Mouse (Mus musculus) CD8-positive naive resting alpha-beta T cell, adult 2 months (primary cell): ENCODE results near the gene Rad54l.

Experiments used
- DNase-seq, 2 experiments: peaks; one replicate each; pipeline ENCODE4 v3.0.0; 2022; ENCODE audit warnings: low read depth in 2 of 2, low spot score in 2 of 2

Gene Rad54l

DNA sequence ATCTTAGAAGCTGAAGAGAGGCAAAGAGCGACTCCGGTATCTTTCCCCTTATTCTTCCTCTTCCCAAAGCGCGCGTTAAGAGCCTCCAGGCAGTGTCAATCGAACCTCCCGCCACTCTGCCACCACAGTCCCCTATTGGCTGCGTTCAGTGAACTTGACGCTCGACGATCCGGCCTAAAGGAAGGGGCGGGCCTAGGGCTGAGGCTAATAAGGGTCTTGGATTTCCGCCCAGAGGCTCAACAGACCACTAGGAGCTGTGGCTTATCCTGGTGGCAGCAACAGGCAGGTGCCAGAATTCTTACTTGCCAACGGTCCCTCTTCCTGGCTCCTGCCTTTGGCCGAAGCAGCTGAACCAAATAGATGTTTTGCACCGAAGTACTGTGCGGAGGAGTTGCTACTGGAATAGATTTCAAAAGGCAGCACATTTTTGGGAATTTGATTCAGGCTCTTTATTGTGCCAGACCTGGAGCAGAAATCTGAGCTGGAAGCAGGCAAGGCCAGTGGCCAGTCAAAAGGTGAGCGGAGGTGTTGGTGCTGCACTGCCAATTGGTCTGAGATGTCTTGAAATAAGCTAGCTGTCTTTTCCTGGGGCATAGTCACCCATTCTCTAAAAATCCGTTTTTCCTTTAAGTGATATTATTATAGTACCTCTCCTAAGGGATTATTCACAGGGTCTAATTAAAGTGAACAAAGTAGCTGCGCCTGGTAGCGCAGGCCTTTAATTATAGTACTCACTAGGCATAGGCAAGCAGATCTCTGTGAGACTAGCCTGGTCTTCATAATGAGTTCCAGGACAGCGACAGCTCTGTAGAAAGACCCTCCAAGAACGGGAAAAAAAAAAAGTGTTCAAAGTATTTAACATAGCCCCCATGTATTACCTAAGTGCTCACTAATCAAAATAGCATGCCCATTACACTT lies at the start of gene Rad54l, which contains the start of gene Pomgnt1:
TSS of gene Rad54l (minus strand) at position 89 of the 918 bp plus-strand sequence.
TSS of gene Pomgnt1 (plus strand) at position 239 of the 918 bp plus-strand sequence.
- DNase-seq: peak; percentile 24 to 50

DNA sequence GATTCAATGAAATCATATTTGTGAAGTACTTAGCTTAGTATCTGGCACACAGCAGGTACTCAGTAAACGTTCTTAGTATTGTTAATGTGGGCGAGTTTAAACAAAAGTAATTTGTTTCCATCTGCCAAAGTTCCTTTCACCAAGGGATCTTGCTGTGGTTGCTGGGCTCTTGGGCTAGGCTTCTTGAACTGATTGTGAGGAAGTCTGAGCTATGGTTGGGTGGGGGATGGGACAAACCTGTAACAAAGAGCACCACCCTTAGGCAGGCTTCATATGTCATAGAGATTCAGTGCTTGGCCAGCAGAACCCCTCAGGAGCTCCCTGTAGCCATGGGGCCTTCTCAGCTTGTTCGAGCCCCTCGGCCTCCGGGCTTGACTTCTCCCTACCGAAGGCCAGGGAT lies 49.6 kb upstream of the Rad54l start, which contains the start of the genes 1700042G07Rik and Gm49337:
TSS of gene 1700042G07Rik (plus strand) at position 301 of the 400 bp plus-strand sequence.
TSS of gene Gm49337 (plus strand) at position 313 of the 400 bp plus-strand sequence.
- DNase-seq: no peak

DNA sequence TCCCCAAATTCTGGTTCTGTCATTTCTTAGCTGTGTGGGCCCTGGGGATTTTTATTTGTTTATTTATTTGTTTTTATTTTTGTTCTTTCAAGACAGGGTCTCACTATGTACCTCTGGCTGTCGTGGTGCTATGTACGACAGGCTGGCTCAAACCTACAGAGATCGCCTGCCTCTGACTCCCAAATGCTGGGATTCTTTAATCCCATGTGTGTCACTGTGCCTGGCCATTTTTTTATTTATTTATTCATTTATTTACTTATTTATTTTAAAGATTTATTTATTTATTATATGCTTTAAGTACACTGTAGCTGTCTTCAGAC lies 45.8 kb upstream of the Rad54l start:
- no peak for DNase-seq

- DNase-seq: peak; percentile 29 to 57
These were observed 45.3 kb upstream of the Rad54l start for GRCm38 (mm10) chr4:116168617-116169352.

GRCm38 (mm10) chr4:116167404-116167803 lies 43.9 kb upstream of the Rad54l start, which contains the start of gene Tspan1:
Tspan1 (minus strand) TSS chr4:116167601.
- no peak for DNase-seq

- DNase-seq: no peak
These were observed 42.4 kb upstream of the Rad54l start for GRCm38 (mm10) chr4:116165708-116166407.

DNA sequence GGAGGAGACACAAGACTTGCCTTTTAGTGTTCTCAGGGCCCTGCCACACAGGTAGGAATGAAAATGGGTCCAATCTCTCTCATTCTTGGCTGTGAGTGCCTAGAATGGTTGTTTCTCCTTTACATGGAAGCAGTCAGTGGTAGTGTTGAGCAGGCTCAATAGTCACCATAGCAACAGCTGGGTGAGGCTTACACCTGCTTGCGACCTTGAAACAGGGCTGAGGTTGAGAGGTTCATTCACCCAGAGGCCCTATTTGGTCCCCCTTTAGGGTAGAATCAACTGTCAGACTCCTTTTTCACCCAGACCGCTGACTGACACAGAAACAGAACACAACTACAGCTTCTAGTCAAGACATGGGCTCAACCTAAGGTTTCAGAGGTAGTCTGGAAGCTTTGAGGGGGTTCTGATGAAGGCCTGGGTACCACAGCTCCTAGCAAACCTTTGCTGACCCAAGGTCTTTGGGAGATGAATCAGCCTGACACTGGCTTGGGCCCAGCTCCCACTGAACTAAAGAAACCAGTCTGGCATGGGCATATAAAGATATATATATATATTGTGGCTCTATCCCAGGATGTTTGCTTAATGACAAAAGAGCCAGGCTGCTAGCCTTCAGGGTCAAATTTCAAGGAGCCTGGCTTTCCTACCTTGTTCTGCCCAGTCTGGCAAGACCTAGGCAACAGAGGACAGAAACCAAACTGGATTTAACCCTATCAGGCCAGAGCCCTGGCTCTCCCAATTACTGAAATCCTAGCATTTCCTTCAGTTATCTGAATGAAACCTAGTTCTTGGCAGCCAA lies 41.5 kb upstream of the Rad54l start:
- DNase-seq: no peak

- no peak for DNase-seq
These were observed 38.7 kb upstream of the Rad54l start for GRCm38 (mm10) chr4:116162142-116162541.

GRCm38 (mm10) chr4:116160769-116161168 lies 37.3 kb upstream of the Rad54l start:
- no peak for DNase-seq

DNA sequence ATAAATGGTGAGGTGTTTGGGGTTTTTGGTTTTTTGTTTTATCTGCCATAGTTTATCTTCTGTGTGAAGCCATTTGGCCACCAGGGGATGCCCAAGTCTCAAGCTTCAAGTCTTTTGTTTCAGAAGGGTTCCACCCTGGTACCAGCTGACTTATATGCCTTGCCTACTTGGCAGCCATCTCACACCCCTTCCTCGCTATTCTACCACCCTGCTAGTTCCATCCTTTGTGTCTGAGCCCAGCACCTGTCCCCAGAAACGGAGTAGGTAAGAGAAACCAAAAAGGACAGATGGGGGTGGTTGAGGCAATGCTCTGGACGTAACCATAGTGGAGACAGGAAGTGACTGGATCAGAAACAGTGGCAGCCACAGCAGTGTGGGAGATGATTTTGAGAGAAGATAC lies 36.4 kb upstream of the Rad54l start:
- DNase-seq: peak in 1 of 2 experiments; percentile 37

DNA sequence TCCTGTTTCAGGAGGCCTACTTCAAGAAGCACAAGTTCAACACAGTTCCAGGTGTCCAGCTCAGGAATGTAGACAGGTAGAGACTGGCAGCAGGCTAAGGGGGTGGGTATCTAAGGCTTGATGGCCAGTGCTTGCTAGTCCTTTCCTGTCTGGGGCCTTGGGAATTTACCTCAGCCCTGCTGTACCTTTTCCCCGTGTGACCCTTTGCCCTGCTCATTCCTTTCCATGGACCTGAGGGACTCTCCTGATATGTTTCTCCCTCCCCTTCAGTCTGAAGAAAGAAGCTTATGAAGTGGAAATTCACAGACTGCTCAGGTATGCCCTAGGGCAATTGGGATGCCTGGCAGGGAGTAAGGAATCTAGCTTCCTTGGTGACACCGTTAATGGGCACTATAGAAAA lies 34.4 kb upstream of the Rad54l start:
- no peak for DNase-seq

- no peak for DNase-seq
These were observed 29.2 kb upstream of the Rad54l start for GRCm38 (mm10) chr4:116152702-116153101.

- no peak for DNase-seq
These were observed 27.7 kb upstream of the Rad54l start, which contains the start of gene Lurap1 for GRCm38 (mm10) chr4:116151238-116151637. Lurap1 (minus strand) TSS chr4:116151338.

DNA sequence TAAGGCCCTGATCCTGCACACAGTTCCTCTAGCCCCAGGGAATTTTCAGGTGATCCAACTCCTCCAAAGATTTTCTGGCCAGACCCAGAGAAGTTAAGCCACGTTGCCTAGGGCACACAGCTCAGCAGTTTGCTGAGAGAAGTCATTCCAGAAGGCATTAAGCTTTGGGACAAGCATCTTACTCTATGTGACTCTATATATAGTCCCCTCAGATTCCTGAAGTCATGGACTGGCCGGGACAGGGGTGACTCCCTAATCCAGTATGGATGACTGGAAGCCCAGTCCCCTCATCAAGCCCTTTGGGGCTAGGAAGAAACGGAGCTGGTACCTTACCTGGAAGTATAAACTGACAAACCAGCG lies 27.4 kb upstream of the Rad54l start:
- DNase-seq: no peak

- peak in 1 of 2 experiments; percentile 41 for DNase-seq
These were observed 26.8 kb upstream of the Rad54l start for GRCm38 (mm10) chr4:116150156-116150861.

DNA sequence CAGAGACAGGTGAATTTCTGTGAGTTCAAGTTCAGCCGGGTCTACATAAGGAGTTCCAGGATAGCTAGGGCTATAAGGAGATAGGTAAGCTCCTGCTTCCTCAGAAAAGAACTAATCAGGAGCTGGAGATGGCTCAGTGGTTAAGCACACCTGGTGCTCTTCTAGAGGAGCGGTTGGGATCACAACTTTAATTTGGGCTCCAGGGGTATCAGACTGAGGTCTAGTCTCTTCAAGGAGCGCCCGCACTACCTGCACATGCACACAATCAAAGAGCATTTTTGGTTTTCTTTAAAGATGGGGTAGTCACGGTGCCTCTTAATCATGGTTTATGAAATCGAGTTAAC lies 26.3 kb upstream of the Rad54l start:
- DNase-seq: no peak

- peak; percentile 27 to 30 for DNase-seq
These were observed 20.6 kb upstream of the Rad54l start for GRCm38 (mm10) chr4:116143891-116144717.

DNA sequence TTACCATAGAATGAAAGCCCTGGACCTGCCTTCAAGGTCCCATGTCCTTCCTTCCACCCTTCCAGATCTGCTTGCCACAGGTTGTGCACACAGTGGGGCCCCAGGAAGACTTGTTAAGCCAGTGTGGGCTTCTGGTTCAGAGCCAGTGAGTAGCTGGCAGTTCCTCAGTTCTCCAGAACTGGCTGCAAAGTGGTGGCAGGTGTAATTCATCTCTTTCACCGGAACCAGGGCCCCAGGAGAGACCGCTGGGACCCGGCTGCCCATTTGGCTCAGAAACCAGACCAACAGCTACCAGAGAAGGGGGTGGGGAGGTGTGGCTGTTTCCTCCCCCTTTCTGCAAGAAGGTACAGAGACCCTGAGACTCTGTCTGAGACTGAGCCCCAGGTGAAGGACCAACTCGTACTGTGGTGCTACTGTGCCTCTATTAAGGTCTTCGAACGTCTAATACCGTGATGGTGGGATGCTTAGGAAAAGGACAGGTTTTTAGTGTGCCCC lies 19.9 kb upstream of the Rad54l start:
- no peak for DNase-seq

- DNase-seq: no peak
These were observed 18.8 kb upstream of the Rad54l start for GRCm38 (mm10) chr4:116142269-116142668.
